Comparison of ENCODE assay signal across 13 mouse cellular contexts in the genomic region with DNA sequence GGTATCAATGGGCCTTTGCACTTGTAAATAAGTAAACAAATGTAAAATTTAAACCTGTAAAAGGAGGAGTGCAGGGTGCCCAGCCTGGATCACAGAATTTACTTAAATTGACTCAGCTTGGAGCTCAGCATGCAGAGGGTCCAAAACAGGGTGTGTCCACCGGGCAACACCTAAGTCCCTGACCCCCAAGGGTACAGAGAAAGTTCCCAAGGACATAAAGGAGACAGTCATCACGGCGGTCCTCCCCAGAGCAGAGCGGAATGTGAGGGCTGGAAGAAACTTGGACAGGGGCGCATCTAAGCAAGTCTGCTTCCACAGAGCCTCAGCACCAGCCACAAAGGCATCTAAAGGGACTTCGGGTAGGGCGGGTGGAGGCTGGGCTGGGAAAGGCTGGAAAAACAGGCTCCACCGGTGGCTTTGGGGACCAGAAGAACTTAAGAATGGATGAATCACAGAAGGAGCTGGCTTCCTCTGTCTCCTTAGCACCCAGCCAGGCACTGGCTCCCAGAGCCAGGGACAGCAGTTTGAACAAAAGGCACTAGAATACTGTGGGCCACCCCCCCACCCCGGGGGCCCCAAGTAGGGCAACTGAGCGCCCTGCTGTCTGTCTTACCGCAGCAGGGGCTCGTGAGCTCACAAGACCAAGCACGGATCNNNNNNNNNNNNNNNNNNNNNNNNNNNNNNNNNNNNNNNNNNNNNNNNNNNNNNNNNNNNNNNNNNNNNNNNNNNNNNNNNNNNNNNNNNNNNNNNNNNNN. TPM values are rescaled to one million over a fixed set of nuclear protein-coding genes. Genes with fewer than 3 reads are reported as not detected.
A peak's percentile ranks its signal among the peaks of the same experiment; 100 is the strongest.
DNase-seq lines count a peak whose midpoint lies in the region; ATAC-seq lines count a peak whose summit lies in the region.
"Had no signal": no experiment of that assay in that cellular context is flagged by ENCODE, and none has a peak within 500 bp of the region (broad histone marks: within the 10 kb centered on the region; RNA-seq: fewer than 3 reads in every experiment).

No protein-coding gene starts in this region.

- no peak for DNase-seq in heart, postnatal 36 days
- DNase-seq in midbrain, embryonic 11.5 days (ENCODE audit: low spot score, missing footprints): peak; percentile 84
- DNase-seq in kidney, postnatal 4 days: peak; percentile 50 to 60
- peak; percentile 88 for DNase-seq in urinary bladder, postnatal 14 days (ENCODE audit: low spot score)
- no peak for DNase-seq in embryo, embryonic 9.5 days (ENCODE audit: extremely low spot score)
- no peak for DNase-seq in MN1 (ENCODE audit: low spot score)
- DNase-seq: adrenal gland, adult 2 months; cerebellum, adult 8-10 months had no signal

- no peaks in the 10 kb centered on the region for H3K27me3 ChIP-seq in heart, embryonic 15.5 days
- H3K27me3 ChIP-seq in midbrain, embryonic 11.5 days (ENCODE audit: control insufficient read depth, insufficient read depth, low read length): no peaks in the 10 kb centered on the region
- no peaks in the 10 kb centered on the region for H3K27me3 ChIP-seq in midbrain, embryonic 13.5 days
- H3K27me3 ChIP-seq: CH12.LX; hindbrain, embryonic 12.5 days; midbrain, embryonic 15.5 days had no signal

- no peak overlapping the region for H3K9ac ChIP-seq in heart, embryonic 15.5 days
- no peak overlapping the region; the same call in 1 of the 2 replicates for H3K9ac ChIP-seq in midbrain, embryonic 11.5 days (ENCODE audit: low read length)
- H3K9ac ChIP-seq in midbrain, embryonic 13.5 days (replicated peaks): no peak overlapping the region
- H3K9ac ChIP-seq: hindbrain, embryonic 12.5 days; midbrain, embryonic 15.5 days had no signal

- ATAC-seq in heart, embryonic 15.5 days (replicated peaks; ENCODE audit: insufficient number of reproducible peaks, insufficient read depth, low FRiP score, low read depth): no peak; the same call in 1 of the 2 replicates
- no peak for ATAC-seq in midbrain, embryonic 11.5 days (ENCODE audit: low FRiP score)
- ATAC-seq in midbrain, embryonic 13.5 days: no peak
- ATAC-seq: midbrain, embryonic 15.5 days had no signal

- intact Hi-C loops in heart, postnatal 36 days (cut with DNase I): no loop called here

- 24% methylated on average over 13 of the region's 13 CpGs for WGBS in heart, embryonic 15.5 days
- WGBS in midbrain, embryonic 11.5 days: 33% methylated on average over 13 of the region's 13 CpGs
- WGBS in midbrain, embryonic 13.5 days: 32% methylated on average over 13 of the region's 13 CpGs

- no peaks in the 10 kb centered on the region for H3K9me3 ChIP-seq in heart, embryonic 15.5 days (replicated peaks)
- no peaks in the 10 kb centered on the region for H3K9me3 ChIP-seq in midbrain, embryonic 11.5 days (ENCODE audit: control insufficient read depth, low read length)
- no peaks in the 10 kb centered on the region for H3K9me3 ChIP-seq in midbrain, embryonic 13.5 days
- H3K9me3 ChIP-seq: hindbrain, embryonic 12.5 days; midbrain, embryonic 15.5 days had no signal

- H3K4me2 ChIP-seq in heart, embryonic 15.5 days: 0 out of 2 replicates have a peak overlapping the region, but pooled peaks have one; percentile 2
- no peak overlapping the region for H3K4me2 ChIP-seq in midbrain, embryonic 11.5 days
- no peak overlapping the region for H3K4me2 ChIP-seq in midbrain, embryonic 13.5 days (replicated peaks)
- H3K4me2 ChIP-seq: hindbrain, embryonic 12.5 days; midbrain, embryonic 15.5 days had no signal

- peak overlapping the region; percentile 13; the same call in 1 of the 2 replicates for H3K27ac ChIP-seq in heart, embryonic 15.5 days
- no peak overlapping the region for H3K27ac ChIP-seq in midbrain, embryonic 11.5 days (ENCODE audit: low read depth, low read length)
- no peak overlapping the region for H3K27ac ChIP-seq in midbrain, embryonic 13.5 days
- H3K27ac ChIP-seq: hindbrain, embryonic 12.5 days; midbrain, embryonic 15.5 days had no signal

- no peak overlapping the region for H3K4me3 ChIP-seq in heart, embryonic 15.5 days
- H3K4me3 ChIP-seq in midbrain, embryonic 11.5 days (ENCODE audit: low read depth, low read length): no peak overlapping the region
- no peak overlapping the region for H3K4me3 ChIP-seq in midbrain, embryonic 13.5 days (replicated peaks)
- H3K4me3 ChIP-seq: hindbrain, embryonic 12.5 days; midbrain, embryonic 15.5 days had no signal

- no peaks in the 10 kb centered on the region for H3K36me3 ChIP-seq in heart, embryonic 15.5 days
- no peaks in the 10 kb centered on the region for H3K36me3 ChIP-seq in midbrain, embryonic 11.5 days (ENCODE audit: control insufficient read depth, insufficient read depth, low read length)
- no peaks in the 10 kb centered on the region for H3K36me3 ChIP-seq in midbrain, embryonic 13.5 days
- H3K36me3 ChIP-seq: hindbrain, embryonic 12.5 days; midbrain, embryonic 15.5 days had no signal

- H3K4me1 ChIP-seq in heart, embryonic 15.5 days (replicated peaks): peaks cover 34% of the 10 kb centered on the region
- H3K4me1 ChIP-seq in midbrain, embryonic 11.5 days (ENCODE audit: control insufficient read depth, insufficient read depth, low read length): peaks cover 5% of the 10 kb centered on the region
- peaks cover 26% of the 10 kb centered on the region for H3K4me1 ChIP-seq in midbrain, embryonic 13.5 days (replicated peaks)

RNA-seq across cellular contexts. Expression of gene Kazn, which starts 10.2 kb away (rescaled TPM):
- polyA plus RNA-seq in heart, embryonic 15.5 days (2015; fragmentation: Nextera tagmentation; extraction: Ambion mirVana): 4.3 and 7.9 TPM in 2 replicates
- total RNA-seq in heart, postnatal 36 days (2021): 1 to 10 TPM; 3.4 to 3.6 TPM
- polyA plus RNA-seq in midbrain, embryonic 11.5 days (2014; fragmentation: Nextera tagmentation; extraction: Ambion mirVana): 9.2 and 12.1 TPM in 2 replicates
- polyA plus RNA-seq in midbrain, embryonic 13.5 days (2015; fragmentation: Nextera tagmentation; extraction: Ambion mirVana): 18.7 and 23.5 TPM in 2 replicates

Comparison
In these comparisons a context has a peak if more than half of its experiments do, and no peak if none do; other contexts are left out.
1. DNase-seq: peak in midbrain, embryonic 11.5 days (single experiment), kidney, postnatal 4 days (2 of 2) and urinary bladder, postnatal 14 days (single experiment); none in heart, postnatal 36 days (0 of 2), embryo, embryonic 9.5 days (single experiment) and MN1 (single experiment).